Mouse (Mus musculus) small intestine, adult 2 months (tissue): ENCODE results near the gene 1700020N15Rik. TPM values are rescaled to one million over a fixed set of nuclear protein-coding genes. Genes with fewer than 3 reads are reported as not detected.
"Not testable (repeated sequence)": the region's sequence is repeated elsewhere in the genome, so short reads cannot be mapped to it uniquely, and the experiment has no call there.

Experiments
- H3K27ac ChIP-seq: fragments of 200-500 bp; 2 replicates; pipeline ENCODE4 v1.5.1; 2012; ENCODE audit warnings: low read depth, low read length, control low read depth, inconsistent platforms; ENCODE audit not compliant: insufficient read depth
- H3K27me3 ChIP-seq: fragments of 200-500 bp; 2 replicates; pipeline ENCODE4 v1.6.1; 2012; ENCODE audit warnings: mild to moderate bottlenecking, moderate library complexity, low read length, inconsistent platforms; ENCODE audit not compliant: control insufficient read depth, insufficient read depth
- H3K36me3 ChIP-seq: fragments of 200-500 bp; 2 replicates; pipeline ENCODE4 v1.6.1; 2012; ENCODE audit warnings: mild to moderate bottlenecking, low read length, control low read depth, inconsistent platforms; ENCODE audit not compliant: control insufficient read depth, insufficient read depth
- H3K4me1 ChIP-seq: fragments of 200-500 bp; 2 replicates; pipeline ENCODE4 v1.6.1; 2012; ENCODE audit warnings: low read length, inconsistent platforms, mixed read lengths; ENCODE audit not compliant: control insufficient read depth, insufficient read depth, insufficient read length
- H3K4me3 ChIP-seq: fragments of 200-500 bp; 2 replicates; pipeline ENCODE4 v1.5.1; 2012; ENCODE audit warnings: low read depth, mild to moderate bottlenecking, control low read depth, inconsistent platforms, low read length, moderate library complexity
- CTCF ChIP-seq: fragments of 200-500 bp; IDR thresholded peaks from 2 replicates; pipeline ENCODE4 v1.5.1; 2012; ENCODE audit warnings: low read depth, mild to moderate bottlenecking, control low read depth, inconsistent platforms, low read length, moderate library complexity, mixed read lengths; ENCODE audit not compliant: insufficient replicate concordance, insufficient read length; ENCODE audit errors: extremely low read depth
- POLR2A ChIP-seq: fragments of 200-500 bp; IDR thresholded peaks from 2 replicates; pipeline ENCODE4 v1.6.1; 2012; ENCODE audit warnings: low read depth, mild to moderate bottlenecking, control low read depth, inconsistent platforms, low read length, moderate library complexity
- WGBS: fragments of 180-500 bp; shearing (Covaris S2); methylation state at CpG from one replicate; pipeline ENCODE4 v1.1.7; 2018; 5-methylcytosine and 5-hydroxymethylcytosine counted together
- polyA plus RNA-seq: library from polyadenylated mRNA; depleted of rRNA; stranded (reverse); fragments of >200 nt; gene quantifications from 2 replicates; pipeline ENCODE4 v1.2.3, GENCODE M21; 2012; rRNA removed

1700020N15Rik gene
- polyA plus RNA-seq, result not detected in 2 replicates

GRCm38 (mm10) chrX:69945000-69945399 lies at the start of gene 1700020N15Rik:
1700020N15Rik (plus strand) TSS chrX:69945300.
- not testable (repeated sequence) for H3K4me1 ChIP-seq, H3K27ac ChIP-seq, H3K36me3 ChIP-seq, H3K4me3 ChIP-seq, H3K27me3 ChIP-seq
- WGBS, result 44% methylated on average over 5 of the region's 5 CpGs

GRCm38 (mm10) chrX:69976790-69977579 lies 31.9 kb downstream of the 1700020N15Rik start:
- no peaks in the 10 kb centered on the region for H3K36me3 ChIP-seq
- TF ChIP-seq CTCF, result no peak
- TF ChIP-seq POLR2A, result no peak
- no peaks in the 10 kb centered on the region for H3K4me1 ChIP-seq
- no peaks in the 10 kb centered on the region for H3K27me3 ChIP-seq
- H3K4me3 ChIP-seq, result no peak overlapping the region
- WGBS, result 63% methylated on average over 2 of the region's 2 CpGs
- no peak overlapping the region for H3K27ac ChIP-seq
